Mouse (Mus musculus): Measurements from ENCODE around the gene Gle1. TPM values are rescaled to one million over a fixed set of nuclear protein-coding genes. Genes with fewer than 3 reads are reported as not detected.

The Gle1 gene
- polyA plus RNA-seq, 2 experiments, result 42.0 to 49.7 TPM

DNA sequence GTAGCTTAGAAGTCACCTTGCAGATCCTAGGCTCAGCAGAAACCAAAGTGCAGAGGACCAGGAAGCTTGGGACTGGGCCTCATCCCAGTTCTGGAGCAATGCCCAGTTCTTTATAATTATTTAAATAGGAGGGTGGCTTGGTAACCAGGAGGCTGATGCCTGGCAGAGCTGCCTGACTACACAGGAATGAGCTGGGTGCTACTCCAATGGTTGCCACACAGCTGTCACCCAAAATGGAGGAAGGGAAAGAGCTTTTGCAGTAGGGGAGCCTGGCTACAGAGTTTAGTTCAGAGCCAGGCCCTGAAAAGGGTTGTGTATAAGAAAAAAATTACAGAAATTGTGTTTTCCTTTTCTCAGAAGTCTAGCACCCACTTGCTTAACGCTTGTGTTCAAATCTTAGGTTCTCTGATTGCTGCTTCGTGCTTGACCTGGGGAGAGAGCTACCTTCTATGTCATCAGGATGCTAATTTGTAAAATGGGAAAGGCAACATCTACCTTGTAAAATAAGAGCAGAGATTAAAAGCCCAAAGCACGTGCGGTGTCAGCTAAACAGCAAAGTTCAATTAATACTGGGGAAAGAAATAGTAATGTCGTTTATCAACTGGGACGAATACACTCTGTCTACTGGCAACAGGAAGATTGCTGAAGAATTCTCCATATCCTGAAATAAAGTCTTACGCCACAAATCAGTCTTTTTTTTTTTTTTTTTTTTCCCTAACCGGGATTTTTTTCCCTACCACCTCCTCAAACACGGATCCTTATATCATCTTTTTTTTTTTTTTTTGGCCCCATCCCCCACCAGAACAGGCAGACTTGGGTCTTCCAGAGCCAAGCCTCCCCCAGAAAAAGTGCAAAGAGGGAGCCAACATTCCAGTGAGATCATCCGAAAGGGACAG, 29.4 kb downstream of the Gle1 start:
- ATAC-seq (ENCODE audit: low FRiP score, low read depth), result no peak
- peak overlapping the region; percentile 51 for H3K4me2 ChIP-seq (replicated peaks; ENCODE audit: low read depth, low read length, severe bottlenecking)

DNA sequence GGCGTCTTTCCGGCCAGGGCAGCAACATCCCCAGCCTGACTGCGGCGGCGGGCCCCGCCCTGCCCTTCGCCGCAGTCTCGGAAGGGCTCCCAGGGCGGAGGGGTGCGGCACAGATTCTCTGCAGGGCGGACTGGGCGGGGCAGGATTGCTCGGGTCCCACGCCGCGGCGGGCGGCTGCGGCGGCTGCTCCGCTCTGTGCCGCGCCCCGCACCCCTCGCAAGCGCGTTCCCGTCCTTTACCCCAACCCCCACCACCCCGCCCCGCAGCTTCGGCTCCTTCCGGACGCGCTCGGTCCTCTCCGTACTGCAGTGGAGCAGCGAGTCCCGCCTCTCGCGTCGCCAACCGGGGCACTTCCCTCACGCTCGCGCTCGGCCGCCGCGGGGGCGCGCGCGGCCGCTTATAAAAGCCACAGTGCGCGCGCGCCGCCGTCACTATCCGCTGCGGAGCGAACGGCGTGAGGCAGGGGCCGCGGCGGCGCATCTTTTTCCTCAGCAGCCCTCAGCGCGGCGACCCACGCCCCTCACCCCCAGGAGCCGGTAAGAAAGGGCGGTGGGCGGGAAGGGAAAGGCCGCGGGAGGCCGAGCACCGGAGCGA, 30.1 kb downstream of the Gle1 start, which contains the start of gene Sptan1:
Gene Sptan1 (plus strand): TSS at position 311 of the 594 bp plus-strand sequence.
- WGBS, result under 1% methylated on average over 67 of the region's 82 CpGs
- ATAC-seq (ENCODE audit: low FRiP score, low read depth) (peak; percentile 98), DNase-seq (ENCODE audit: low spot score) (peak; percentile 91)
- Histone ChIP-seq H3K4me2 (replicated peaks; ENCODE audit: low read depth, low read length, severe bottlenecking) (peak within 1 kb of the TSS; percentile 51), H3K9ac (ENCODE audit: low read depth, low read length, severe bottlenecking) (peak within 1 kb of the TSS; percentile 96), H3K4me3 (replicated peaks; ENCODE audit: low read length) (peak within 1 kb of the TSS; percentile 98), H3K27me3 (ENCODE audit: control insufficient read depth, insufficient read depth, low read length) (no peaks in the 10 kb centered on the region), H3K36me3 (ENCODE audit: control insufficient read depth, insufficient read depth, low read length) (peaks cover 21% of the 10 kb centered on the region; the same call in 1 of the 2 replicates), H3K27ac (replicated peaks; ENCODE audit: low read depth, low read length) (peak within 1 kb of the TSS; percentile 83), H3K9me3 (ENCODE audit: control insufficient read depth, low read length) (no peaks in the 10 kb centered on the region), H3K4me1 (ENCODE audit: control insufficient read depth, insufficient read depth, low read length) (peaks cover 19% of the 10 kb centered on the region)
- TF ChIP-seq POLR2A (IDR thresholded peaks at IDR 0.05; ENCODE audit: borderline replicate concordance, extremely low read depth, insufficient read depth, insufficient read length), result peak; percentile 99

More for the DNA sequence above, 29.4 kb downstream of the Gle1 start:
- H3K4me1 ChIP-seq (ENCODE audit: control insufficient read depth, insufficient read depth, low read length), result peaks cover 19% of the 10 kb centered on the region
- no peak for DNase-seq (ENCODE audit: low spot score)
- H3K27me3 ChIP-seq (ENCODE audit: control insufficient read depth, insufficient read depth, low read length), result no peaks in the 10 kb centered on the region
- TF ChIP-seq POLR2A (IDR thresholded peaks at IDR 0.05; ENCODE audit: borderline replicate concordance, extremely low read depth, insufficient read depth, insufficient read length), result no peak
- peak overlapping the region; percentile 98 for H3K4me3 ChIP-seq (replicated peaks; ENCODE audit: low read length)
- H3K9me3 ChIP-seq (ENCODE audit: control insufficient read depth, low read length), result no peaks in the 10 kb centered on the region
- peak overlapping the region; percentile 83 for H3K27ac ChIP-seq (replicated peaks; ENCODE audit: low read depth, low read length)
- peaks cover 22% of the 10 kb centered on the region for H3K36me3 ChIP-seq (ENCODE audit: control insufficient read depth, insufficient read depth, low read length)
- WGBS, result 13% methylated on average over 10 of the region's 10 CpGs
- H3K9ac ChIP-seq (ENCODE audit: low read depth, low read length, severe bottlenecking), result peak overlapping the region; percentile 96

DNA sequence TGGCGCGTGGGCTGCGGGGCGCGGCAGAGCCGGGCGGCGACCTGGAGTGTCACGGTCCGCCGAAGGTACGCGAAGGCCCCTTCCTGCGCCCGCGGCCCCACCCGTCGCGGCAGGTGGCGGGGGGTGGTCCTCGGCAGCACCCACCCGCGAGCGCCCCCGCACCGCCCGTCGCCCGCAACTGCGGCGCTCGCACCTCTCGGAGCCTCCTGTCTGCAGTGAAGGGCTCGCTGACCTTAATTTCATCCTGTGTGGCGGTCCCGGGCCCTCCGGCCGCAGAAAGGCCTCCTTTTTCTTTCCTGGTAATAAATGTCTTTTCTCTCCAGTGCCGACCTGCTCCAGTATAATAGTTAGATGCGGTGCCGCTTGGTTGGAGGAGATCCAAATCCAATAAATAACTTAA, 30.7 kb downstream of the Gle1 start:
- Histone ChIP-seq H3K4me2 (replicated peaks; ENCODE audit: low read depth, low read length, severe bottlenecking) (peak overlapping the region; percentile 50), H3K9ac (ENCODE audit: low read depth, low read length, severe bottlenecking) (peak overlapping the region; percentile 96), H3K36me3 (ENCODE audit: control insufficient read depth, insufficient read depth, low read length) (peaks cover 21% of the 10 kb centered on the region; the same call in 1 of the 2 replicates), H3K4me3 (replicated peaks; ENCODE audit: low read length) (peak overlapping the region; percentile 98), H3K4me1 (ENCODE audit: control insufficient read depth, insufficient read depth, low read length) (peaks cover 19% of the 10 kb centered on the region), H3K9me3 (ENCODE audit: control insufficient read depth, low read length) (no peaks in the 10 kb centered on the region), H3K27me3 (ENCODE audit: control insufficient read depth, insufficient read depth, low read length) (no peaks in the 10 kb centered on the region), H3K27ac (replicated peaks; ENCODE audit: low read depth, low read length) (peak overlapping the region; percentile 83)
- peak; percentile 1; the same call in 1 of the 2 replicates for ATAC-seq (ENCODE audit: low FRiP score, low read depth)
- peak; percentile 60 for DNase-seq (ENCODE audit: low spot score)
- no peak for TF ChIP-seq POLR2A (IDR thresholded peaks at IDR 0.05; ENCODE audit: borderline replicate concordance, extremely low read depth, insufficient read depth, insufficient read length)
- under 1% methylated on average over 26 of the region's 41 CpGs for WGBS

- TF ChIP-seq POLR2A (IDR thresholded peaks at IDR 0.05; ENCODE audit: borderline replicate concordance, extremely low read depth, insufficient read depth, insufficient read length), result no peak
- no peak for ATAC-seq (ENCODE audit: low FRiP score, low read depth)
- WGBS, result 64% methylated on average over 2 of the region's 2 CpGs
Observed at GRCm38 (mm10) chr2:29966826-29967225, 31.6 kb downstream of the Gle1 start.

GRCm38 (mm10) chr2:29967768-29968167, 32.5 kb downstream of the Gle1 start:
- TF ChIP-seq POLR2A (IDR thresholded peaks at IDR 0.05; ENCODE audit: borderline replicate concordance, extremely low read depth, insufficient read depth, insufficient read length), result no peak
- peak overlapping the region; percentile 50; the same call in 1 of the 2 replicates for H3K4me2 ChIP-seq (replicated peaks; ENCODE audit: low read depth, low read length, severe bottlenecking)
- DNase-seq (ENCODE audit: low spot score) (no peak), ATAC-seq (ENCODE audit: low FRiP score, low read depth) (no peak)
- no peaks in the 10 kb centered on the region for H3K27me3 ChIP-seq (ENCODE audit: control insufficient read depth, insufficient read depth, low read length)
- peaks cover 24% of the 10 kb centered on the region for H3K4me1 ChIP-seq (ENCODE audit: control insufficient read depth, insufficient read depth, low read length)
- no peak overlapping the region for H3K9ac ChIP-seq (ENCODE audit: low read depth, low read length, severe bottlenecking)
- H3K9me3 ChIP-seq (ENCODE audit: control insufficient read depth, low read length), result no peaks in the 10 kb centered on the region
- peaks cover 21% of the 10 kb centered on the region; the same call in 1 of the 2 replicates for H3K36me3 ChIP-seq (ENCODE audit: control insufficient read depth, insufficient read depth, low read length)
- no peak overlapping the region for H3K27ac ChIP-seq (replicated peaks; ENCODE audit: low read depth, low read length)
- 61% methylated on average over 5 of the region's 5 CpGs for WGBS
- 0 out of 2 replicates have a peak overlapping the region, but pooled peaks have one; percentile 4 for H3K4me3 ChIP-seq (replicated peaks; ENCODE audit: low read length)

More at GRCm38 (mm10) chr2:29966826-29967225, 31.6 kb downstream of the Gle1 start:
- Histone ChIP-seq H3K4me3 (replicated peaks; ENCODE audit: low read length) (peak overlapping the region; percentile 98), H3K4me2 (replicated peaks; ENCODE audit: low read depth, low read length, severe bottlenecking) (peak overlapping the region; percentile 50), H3K4me1 (ENCODE audit: control insufficient read depth, insufficient read depth, low read length) (peaks cover 22% of the 10 kb centered on the region), H3K9me3 (ENCODE audit: control insufficient read depth, low read length) (no peaks in the 10 kb centered on the region), H3K9ac (ENCODE audit: low read depth, low read length, severe bottlenecking) (no peak overlapping the region), H3K36me3 (ENCODE audit: control insufficient read depth, insufficient read depth, low read length) (peaks cover 21% of the 10 kb centered on the region; the same call in 1 of the 2 replicates), H3K27me3 (ENCODE audit: control insufficient read depth, insufficient read depth, low read length) (no peaks in the 10 kb centered on the region), H3K27ac (replicated peaks; ENCODE audit: low read depth, low read length) (no peak overlapping the region)
- no peak for DNase-seq (ENCODE audit: low spot score)

Measured in limb, embryonic 14.5 days (tissue).